Mouse (Mus musculus) CH12.LX (cell line): ENCODE results near the gene 5330417H12Rik. TPM values are rescaled to one million over a fixed set of nuclear protein-coding genes. Genes with fewer than 3 reads are reported as not detected.

Source experiments
- DNase-seq: peaks from one replicate; pipeline ENCODE4 v3.0.0-alpha.2; 2013; ENCODE audit errors: extremely low read depth
- H3K27ac ChIP-seq: 2 replicates; pipeline ENCODE4 v1.5.1; 2012; ENCODE audit warnings: low read depth, mild to moderate bottlenecking, control low read depth, moderate library complexity; ENCODE audit not compliant: insufficient read depth
- H3K27me3 ChIP-seq: replicated peaks from 2 replicates; pipeline ENCODE3; 2012; ENCODE audit warnings: inconsistent platforms
- H3K36me3 ChIP-seq, 2 experiments: replicated peaks in 1 of 2; 2 replicates each; pipeline versions ENCODE3 to v1.6.1; 2012; ENCODE audit warnings: inconsistent platforms in 1 of 2, low read length in 1 of 2, mild to moderate bottlenecking in 1 of 2, mixed read lengths in 1 of 2, moderate library complexity in 1 of 2; ENCODE audit not compliant: control insufficient read depth in 1 of 2, insufficient read depth in 1 of 2
- H3K4me1 ChIP-seq, 2 experiments: 2 replicates each; pipeline ENCODE4 v1.6.1; 2012; ENCODE audit warnings: inconsistent platforms in 1 of 2, moderate library complexity in 1 of 2; ENCODE audit not compliant: insufficient read depth in 2 of 2, control insufficient read depth in 1 of 2
- H3K4me2 ChIP-seq: 2 replicates; pipeline ENCODE4 v1.6.1; 2012; ENCODE audit warnings: low read depth, mild to moderate bottlenecking, control low read depth; ENCODE audit not compliant: poor library complexity, insufficient read depth, severe bottlenecking
- H3K4me3 ChIP-seq, 3 experiments: fragments of 150-350 bp in 1 of 3; sonication (generic) in 1 of 3; replicated peaks in 1 of 3; 2 replicates each; pipeline versions ENCODE3 to v1.5.1; 2011 to 2012; ENCODE audit warnings: low read depth in 2 of 3, low read length in 2 of 3, mild to moderate bottlenecking in 2 of 3, moderate library complexity in 2 of 3, control low read depth in 1 of 3, improper control_type of control experiment in 1 of 3, inconsistent platforms in 1 of 3, mixed read lengths in 1 of 3; ENCODE audit not compliant: poor library complexity in 1 of 3
- H3K79me2 ChIP-seq: replicated peaks from 2 replicates; pipeline ENCODE4 v1.6.1; 2012; ENCODE audit warnings: mild to moderate bottlenecking, moderate library complexity; ENCODE audit not compliant: control insufficient read depth, poor library complexity, insufficient read depth, severe bottlenecking; ENCODE audit errors: extremely low read depth
- H3K9ac ChIP-seq: 2 replicates; pipeline ENCODE4 v1.6.1; 2012; ENCODE audit warnings: low read depth, mild to moderate bottlenecking, control low read depth, moderate library complexity; ENCODE audit not compliant: insufficient read depth
- H3K9me3 ChIP-seq: replicated peaks from 2 replicates; pipeline ENCODE3; 2012; ENCODE audit warnings: low read length, inconsistent platforms, mixed read lengths
- BHLHE40 ChIP-seq: IDR thresholded peaks from 2 replicates; pipeline ENCODE4 v1.6.1; 2011; ENCODE audit warnings: mild to moderate bottlenecking, low read depth, low read length, improper control_type of control experiment
- E2F4 ChIP-seq: IDR thresholded peaks from 2 replicates; pipeline ENCODE4 v1.6.1; 2011; ENCODE audit warnings: low read depth, low read length, improper control_type of control experiment; ENCODE audit not compliant: insufficient replicate concordance
- ELF1 ChIP-seq: IDR thresholded peaks from 2 replicates; pipeline ENCODE4 v1.6.1; 2014; ENCODE audit warnings: low read depth, mild to moderate bottlenecking, inconsistent platforms, low read length, improper control_type of control experiment
- ETS1 ChIP-seq: conservative IDR thresholded peaks from 2 replicates; pipeline ENCODE4 v1.6.1; 2012; ENCODE audit warnings: low read depth, mild to moderate bottlenecking, inconsistent platforms, low read length, improper control_type of control experiment, moderate library complexity
- GABPA ChIP-seq: IDR thresholded peaks from 2 replicates; pipeline ENCODE4 v1.6.1; 2012; ENCODE audit warnings: low read depth, low read length, improper control_type of control experiment, inconsistent platforms; ENCODE audit not compliant: insufficient replicate concordance
- JUN ChIP-seq: IDR thresholded peaks from 2 replicates; pipeline ENCODE4 v1.6.1; 2011; ENCODE audit warnings: low read depth, mild to moderate bottlenecking, low read length, improper control_type of control experiment, moderate library complexity; ENCODE audit not compliant: insufficient read depth
- JUND ChIP-seq: conservative IDR thresholded peaks from 2 replicates; pipeline ENCODE4 v1.6.1; 2011; ENCODE audit warnings: low read depth, low read length, improper control_type of control experiment
- MAFK ChIP-seq: IDR thresholded peaks from 2 replicates; pipeline ENCODE4 v1.6.1; 2011; ENCODE audit warnings: low read length, improper control_type of control experiment; ENCODE audit not compliant: insufficient replicate concordance
- MAX ChIP-seq: IDR thresholded peaks from 2 replicates; pipeline ENCODE4 v1.6.1; 2011; ENCODE audit warnings: low read length, improper control_type of control experiment
- MAZ ChIP-seq: IDR thresholded peaks from 2 replicates; pipeline ENCODE4 v1.6.1; 2012; ENCODE audit warnings: low read depth, mild to moderate bottlenecking, inconsistent platforms, low read length, improper control_type of control experiment, moderate library complexity
- MEF2A ChIP-seq: IDR thresholded peaks from 2 replicates; pipeline ENCODE4 v1.6.1; 2014; ENCODE audit warnings: low read depth, mild to moderate bottlenecking, inconsistent platforms, low read length, improper control_type of control experiment, borderline replicate concordance
- MYC ChIP-seq: IDR thresholded peaks from 2 replicates; pipeline ENCODE4 v1.6.1; 2011; ENCODE audit warnings: low read depth, mild to moderate bottlenecking, improper control_type of control experiment, low read length
- NELFE ChIP-seq: IDR thresholded peaks from 2 replicates; pipeline ENCODE4 v1.6.1; 2011; ENCODE audit warnings: low read depth, low read length, improper control_type of control experiment
- PAX5 ChIP-seq: IDR thresholded peaks from 2 replicates; pipeline ENCODE4 v1.6.1; 2012; ENCODE audit warnings: low read length, inconsistent platforms, mixed read lengths
- POLR2A ChIP-seq: IDR thresholded peaks from 2 replicates; pipeline ENCODE4 v1.6.1; 2011; ENCODE audit warnings: low read depth, mild to moderate bottlenecking, improper control_type of control experiment, low read length
- SIN3A ChIP-seq: IDR thresholded peaks from 2 replicates; pipeline ENCODE4 v1.6.1; 2012; ENCODE audit warnings: low read length, improper control_type of control experiment, inconsistent platforms
- TBP ChIP-seq: conservative IDR thresholded peaks from 2 replicates; pipeline ENCODE4 v1.6.1; 2011; ENCODE audit warnings: low read depth, low read length, improper control_type of control experiment
- TCF12 ChIP-seq: IDR thresholded peaks from 2 replicates; pipeline ENCODE4 v1.6.1; 2014; ENCODE audit warnings: low read depth, mild to moderate bottlenecking, inconsistent platforms, low read length, improper control_type of control experiment
- UBTF ChIP-seq: IDR thresholded peaks from 2 replicates; pipeline ENCODE4 v1.6.1; 2012; ENCODE audit warnings: low read depth, mild to moderate bottlenecking, inconsistent platforms, low read length, improper control_type of control experiment, moderate library complexity
- ZC3H11A ChIP-seq: IDR thresholded peaks from 2 replicates; pipeline ENCODE4 v1.6.1; 2012; ENCODE audit warnings: low read depth, mild to moderate bottlenecking, inconsistent platforms, low read length, improper control_type of control experiment
- ZNF384 ChIP-seq: IDR thresholded peaks from 2 replicates; pipeline ENCODE4 v1.6.1; 2012; ENCODE audit warnings: low read depth, low read length, improper control_type of control experiment, inconsistent platforms
- dilution Hi-C: fragments of 300-500 bp; cut with MboI; formaldehyde crosslinking; loops from 2 replicates; pipeline ENCODE4 v1.14.3; 2020; ENCODE audit warnings: low sequenced_read_pairs; ENCODE audit not compliant: extremely low pct_unique_long_range_greater_than_20kb, extremely low pct_ligation_motif_present
- in situ Hi-C: fragments of 300-500 bp; cut with MboI; formaldehyde crosslinking; loops from 3 replicates; pipeline ENCODE4 v1.14.3; 2019; ENCODE audit warnings: low sequenced_read_pairs, low pct_ligation_motif_present, low pct_unique_long_range_greater_than_20kb, mixed read lengths
- polyA plus RNA-seq: library from polyadenylated mRNA; unstranded; fragments of >175 nt; gene quantifications from 2 replicates; pipeline ENCODE4 v1.2.1, GENCODE M21; 2012; ENCODE audit warnings: low read depth; ENCODE audit not compliant: insufficient read length
- total RNA-seq, 2 experiments: library from RNA; depleted of rRNA; stranded (reverse); fragments of 300-350 nt in 1 of 2; fragments of >200 nt in 1 of 2; gene quantifications; 2 replicates each; pipeline ENCODE4 v1.2.3; 2012 to 2014

Gene 5330417H12Rik
- total and polyA plus RNA-seq, 3 experiments = not detected

GRCm38 (mm10) chr7:107592641-107593040 lies 32.3 kb downstream of the 5330417H12Rik start:
- in situ Hi-C loops (no loop called here), dilution Hi-C loops (no loop called here)
- peaks cover 22% of the 10 kb centered on the region for H3K79me2 ChIP-seq
- H3K9me3 ChIP-seq = no peaks in the 10 kb centered on the region
- H3K27me3 ChIP-seq = no peaks in the 10 kb centered on the region
- H3K9ac ChIP-seq = no peak overlapping the region
- DNase-seq = no peak
- no peak overlapping the region for H3K4me3 ChIP-seq
- no peaks in the 10 kb centered on the region for H3K36me3 ChIP-seq
- H3K4me1 ChIP-seq = peaks cover 10 to 18% of the 10 kb centered on the region in 2 experiments
- H3K4me2 ChIP-seq = no peak overlapping the region
- no peak for TF ChIP-seq POLR2A
- TF ChIP-seq E2F4 = no peak
- TF ChIP-seq MEF2A = no peak
- no peak for TF ChIP-seq JUND
- TF ChIP-seq BHLHE40 = 0 out of 2 replicates have a peak, but pooled peaks have one; percentile 18
- TF ChIP-seq MAZ = no peak
- TF ChIP-seq TBP = no peak
- H3K27ac ChIP-seq = no peak overlapping the region

DNA sequence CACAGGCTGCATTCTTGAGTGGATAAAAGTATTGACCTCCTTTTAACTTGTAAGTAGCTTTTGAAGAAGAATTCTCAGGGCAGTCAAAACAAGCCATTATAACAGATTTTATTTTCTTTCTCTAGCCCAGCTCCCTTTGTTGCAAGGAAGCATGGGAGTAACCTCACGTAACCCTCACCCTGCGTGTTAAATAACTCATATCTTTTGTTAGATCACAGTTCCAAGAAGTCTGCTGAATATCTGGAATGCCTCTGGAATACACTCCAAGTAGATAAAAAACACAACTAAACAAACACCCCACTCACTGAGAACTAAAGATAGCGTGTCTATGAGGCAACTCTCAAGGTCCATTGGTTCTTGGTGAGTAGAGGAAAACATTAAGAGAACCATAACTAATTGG lies 50.7 kb downstream of the 5330417H12Rik start:
- dilution Hi-C loops = no loop called here

More for the DNA sequence above, 50.7 kb downstream of the 5330417H12Rik start:
- in situ Hi-C loops = no loop called here
- TF ChIP-seq GABPA (no peak), ETS1 (no peak), PAX5 (no peak), MAZ (no peak), MYC (no peak), ZNF384 (no peak), ZC3H11A (no peak), POLR2A (no peak), NELFE (no peak), TCF12 (no peak), ELF1 (no peak), SIN3A (no peak), MAFK (no peak), MAX (no peak), JUN (no peak), UBTF (no peak)
- Histone ChIP-seq H3K27ac (no peak overlapping the region), H3K79me2 (no peaks in the 10 kb centered on the region), H3K27me3 (no peaks in the 10 kb centered on the region), H3K9me3 (peaks cover 3% of the 10 kb centered on the region), H3K4me1 (no peaks in the 10 kb centered on the region; a peak in 1 of 4 replicates), H3K36me3 (no peaks in the 10 kb centered on the region), H3K4me2 (no peak overlapping the region), H3K4me3 (no peak overlapping the region), H3K9ac (no peak overlapping the region)
- no peak for DNase-seq

Other genes starting within 250 kb of the 5330417H12Rik start
- not detected in 2 replicates for gene Olfml1, start 57.7 kb downstream of the 5330417H12Rik start, total RNA-seq (2012; rRNA removed)
- gene Olfml1, start 57.7 kb downstream of the 5330417H12Rik start, total RNA-seq (2014; rRNA removed) = not detected in 2 replicates
- not detected in 2 replicates for gene Olfml1, start 57.7 kb downstream of the 5330417H12Rik start, polyA plus RNA-seq
- 27.5 and 40.3 TPM in 2 replicates for gene Ppfibp2, start 30.0 kb downstream of the 5330417H12Rik start, total RNA-seq (2012; rRNA removed)
- gene Ppfibp2, start 30.0 kb downstream of the 5330417H12Rik start, total RNA-seq (2014; rRNA removed) = 30.2 and 32.9 TPM in 2 replicates
- gene Ppfibp2, start 30.0 kb downstream of the 5330417H12Rik start, polyA plus RNA-seq = 40.2 and 44.7 TPM in 2 replicates
- 0.17 TPM in 1 of 2 replicates, not detected in the other for gene Cyb5r2, start 132.9 kb upstream of the 5330417H12Rik start, total RNA-seq (2012; rRNA removed)
- not detected in 2 replicates for gene Cyb5r2, start 132.9 kb upstream of the 5330417H12Rik start, total RNA-seq (2014; rRNA removed)
- gene Cyb5r2, start 132.9 kb upstream of the 5330417H12Rik start, polyA plus RNA-seq = 0.18 TPM in 1 of 2 replicates, not detected in the other
- not detected in 2 replicates for gene Ovch2, start 176.0 kb upstream of the 5330417H12Rik start, total RNA-seq (2012; rRNA removed)
- gene Ovch2, start 176.0 kb upstream of the 5330417H12Rik start, total RNA-seq (2014; rRNA removed) = not detected in 2 replicates
- gene Ovch2, start 176.0 kb upstream of the 5330417H12Rik start, polyA plus RNA-seq = not detected in 2 replicates
- not detected in 2 replicates for gene Olfr467, start 187.1 kb upstream of the 5330417H12Rik start, total RNA-seq (2012; rRNA removed)
- gene Olfr467, start 187.1 kb upstream of the 5330417H12Rik start, total RNA-seq (2014; rRNA removed) = not detected in 2 replicates
- not detected in 2 replicates for gene Olfr467, start 187.1 kb upstream of the 5330417H12Rik start, polyA plus RNA-seq
- not detected in 2 replicates for gene Olfr469, start 200.4 kb upstream of the 5330417H12Rik start, total RNA-seq (2012; rRNA removed)
- not detected in 2 replicates for gene Olfr469, start 200.4 kb upstream of the 5330417H12Rik start, total RNA-seq (2014; rRNA removed)
- gene Olfr469, start 200.4 kb upstream of the 5330417H12Rik start, polyA plus RNA-seq = not detected in 2 replicates
- gene Olfr470, start 222.3 kb upstream of the 5330417H12Rik start, total RNA-seq (2012; rRNA removed) = not detected in 2 replicates
- not detected in 2 replicates for gene Olfr470, start 222.3 kb upstream of the 5330417H12Rik start, total RNA-seq (2014; rRNA removed)
- gene Olfr470, start 222.3 kb upstream of the 5330417H12Rik start, polyA plus RNA-seq = not detected in 2 replicates